Mouse (Mus musculus) common myeloid progenitor, adult 5-6 weeks (primary cell): Measurements from ENCODE around the gene Usp44. TPM values are rescaled to one million over a fixed set of nuclear protein-coding genes. Genes with fewer than 3 reads are reported as not detected.
A peak's percentile ranks its signal among the peaks of the same experiment; 100 is the strongest.
"Not testable (repeated sequence)": the region's sequence is repeated elsewhere in the genome, so short reads cannot be mapped to it uniquely, and the experiment has no call there.

Experiments
- ATAC-seq: replicated peaks from 2 replicates; pipeline ENCODE4 v1.8.0; 2016; ENCODE audit warnings: low read depth, mild to moderate bottlenecking, moderate TSS enrichment, inconsistent platforms; ENCODE audit not compliant: poor library complexity, severe bottlenecking
- total RNA-seq: library from RNA; stranded (forward); fragments of 200-1000, 187-1606 nt; gene quantifications from 2 replicates; pipeline ENCODE4 v1.2.3, GENCODE M21; 2017

Gene Usp44
- 0.87 and 1.3 TPM in 2 replicates for total RNA-seq

DNA sequence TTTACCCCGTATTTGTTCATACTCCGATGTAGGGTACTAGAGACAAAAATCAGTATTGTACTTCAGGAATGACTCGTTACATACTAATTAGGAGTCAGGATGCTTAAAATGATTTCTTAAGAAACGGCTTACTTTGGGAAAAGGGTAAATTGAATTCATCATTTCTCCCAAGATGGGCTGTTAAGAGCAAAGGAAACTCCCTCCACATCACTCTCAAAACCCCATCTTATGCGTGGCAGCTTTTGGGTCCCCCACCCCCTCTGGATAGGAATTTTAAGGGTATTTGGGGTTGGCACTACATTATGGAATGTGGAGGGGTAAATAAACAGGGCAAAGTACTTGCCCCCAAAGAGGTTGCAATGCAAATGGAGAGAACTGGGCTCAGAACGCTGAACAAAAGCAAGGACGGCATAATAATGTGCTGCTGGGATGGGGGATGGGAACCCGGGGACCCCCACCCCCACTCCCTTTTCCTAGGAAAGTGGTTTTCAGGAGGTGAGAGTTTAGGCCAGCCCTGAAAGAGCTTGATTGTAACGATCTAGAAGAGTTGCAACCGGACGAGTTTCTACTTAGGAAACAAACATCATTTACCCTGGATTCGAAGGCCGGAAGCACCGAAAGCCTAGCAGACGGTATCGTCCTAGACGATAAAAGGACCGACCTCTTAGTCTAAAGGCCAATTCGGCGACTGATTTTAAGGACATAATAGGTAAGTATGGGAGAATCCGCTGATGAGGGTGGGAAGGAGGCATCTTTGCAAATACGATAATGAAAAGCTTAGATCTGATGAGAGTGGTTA lies at the start of gene Usp44:
Usp44 (plus strand) TSS at position 625 of the 799 bp plus-strand sequence.
- no peak for ATAC-seq

DNA sequence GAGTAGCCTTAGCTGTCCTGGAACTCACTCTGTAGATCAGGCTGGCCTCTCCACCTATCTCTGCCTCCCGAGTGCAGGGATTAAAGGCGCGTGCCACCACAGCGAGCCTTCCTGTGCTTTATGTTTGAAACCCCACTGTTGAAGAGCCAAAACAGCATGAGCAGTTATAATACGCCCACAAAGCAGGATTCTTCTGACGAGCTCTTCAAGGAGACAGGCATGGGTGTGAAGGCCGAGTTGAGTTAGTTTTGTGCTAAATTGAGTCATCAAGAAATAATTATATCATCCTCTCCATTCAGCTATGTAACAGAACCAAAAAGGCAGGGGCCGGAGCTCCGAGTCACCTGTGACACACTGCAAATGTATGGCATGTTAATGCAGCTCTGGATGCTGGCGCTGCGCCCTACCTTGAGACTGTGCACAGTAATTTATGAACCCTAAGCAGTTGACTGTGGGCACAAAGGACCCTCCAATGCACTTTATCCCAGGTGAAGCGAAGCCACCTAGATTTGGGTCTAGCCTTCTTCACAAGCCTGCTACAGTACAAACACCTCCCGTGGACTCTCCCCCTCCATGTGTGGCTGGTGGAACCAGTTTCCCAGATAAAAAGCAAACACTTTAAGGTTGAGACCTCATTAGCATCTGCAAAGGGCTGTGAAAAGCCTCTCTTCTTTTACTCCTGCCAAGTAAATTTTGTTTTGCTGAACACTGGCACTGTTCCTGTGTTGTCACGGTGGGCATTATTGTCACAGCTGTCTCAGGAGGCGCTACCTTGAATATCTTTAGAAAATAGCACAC lies 47.9 kb upstream of the Usp44 start:
- ATAC-seq = no peak

DNA sequence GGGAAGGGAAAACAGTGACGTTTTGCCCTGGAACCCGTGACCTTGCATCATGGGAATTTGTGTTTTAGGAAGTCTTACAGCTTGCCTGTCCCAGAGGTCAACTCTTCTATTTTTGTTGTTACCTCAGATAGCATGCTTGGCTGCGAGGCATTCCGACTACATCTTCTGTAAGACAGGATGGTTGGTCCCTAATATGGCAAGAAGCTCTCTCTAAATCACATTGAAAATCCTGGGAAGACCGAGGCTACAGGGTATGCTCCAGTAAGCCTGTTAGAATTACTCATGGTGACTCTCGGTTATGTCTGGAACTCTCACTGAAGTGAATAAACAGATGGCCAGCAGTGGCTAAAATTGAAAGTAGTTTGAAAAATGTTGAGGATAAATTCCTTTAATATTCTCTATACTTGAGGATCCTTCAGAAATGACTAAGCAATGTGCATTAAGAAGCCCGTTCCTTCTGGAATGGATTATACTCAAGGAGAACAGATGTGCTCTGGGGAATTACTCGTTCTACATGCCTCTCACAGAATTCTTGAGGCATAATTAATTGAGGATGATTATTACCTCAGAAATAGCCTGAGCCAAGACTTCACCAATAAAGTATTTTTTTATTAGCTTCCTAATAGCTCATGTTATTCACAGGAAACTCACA lies 31.5 kb upstream of the Usp44 start:
- ATAC-seq = no peak

DNA sequence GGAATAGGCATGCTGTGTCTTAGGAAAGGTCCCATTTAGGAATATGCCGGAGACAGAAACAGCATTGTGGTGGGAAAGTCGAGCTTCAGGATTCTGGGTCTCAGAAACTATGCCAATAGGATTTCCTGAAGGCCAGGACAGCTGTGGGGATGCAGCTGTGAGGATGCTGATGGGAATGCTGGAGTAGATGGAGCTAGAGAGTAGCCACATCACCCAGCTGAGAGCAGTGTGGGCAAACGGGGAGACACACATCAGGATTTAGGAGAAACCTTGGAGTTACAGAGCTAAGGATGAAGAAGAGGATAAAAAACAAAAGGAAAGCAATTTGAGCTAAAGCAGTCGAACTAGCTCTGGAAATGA lies 31.0 kb upstream of the Usp44 start:
- ATAC-seq = no peak

DNA sequence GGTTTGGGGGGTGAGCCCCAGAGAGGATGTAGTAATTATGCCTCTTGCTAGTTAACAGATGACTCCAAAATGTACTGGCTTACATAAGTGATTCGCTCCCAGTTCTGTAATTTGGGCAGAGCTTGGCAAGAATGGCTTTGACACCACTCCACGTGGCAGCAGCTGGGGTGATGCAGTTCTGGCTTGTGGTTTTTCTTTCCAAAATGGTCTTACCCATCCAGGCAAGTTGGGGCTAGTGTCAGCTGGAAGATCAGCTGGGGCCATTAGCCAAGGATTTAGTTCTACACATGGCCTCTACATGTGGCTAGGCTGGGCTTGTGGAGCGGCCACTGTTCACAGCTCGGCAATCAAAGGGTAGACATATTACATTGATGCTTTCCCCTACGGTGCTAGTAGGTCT lies 30.5 kb upstream of the Usp44 start:
- no peak for ATAC-seq

DNA sequence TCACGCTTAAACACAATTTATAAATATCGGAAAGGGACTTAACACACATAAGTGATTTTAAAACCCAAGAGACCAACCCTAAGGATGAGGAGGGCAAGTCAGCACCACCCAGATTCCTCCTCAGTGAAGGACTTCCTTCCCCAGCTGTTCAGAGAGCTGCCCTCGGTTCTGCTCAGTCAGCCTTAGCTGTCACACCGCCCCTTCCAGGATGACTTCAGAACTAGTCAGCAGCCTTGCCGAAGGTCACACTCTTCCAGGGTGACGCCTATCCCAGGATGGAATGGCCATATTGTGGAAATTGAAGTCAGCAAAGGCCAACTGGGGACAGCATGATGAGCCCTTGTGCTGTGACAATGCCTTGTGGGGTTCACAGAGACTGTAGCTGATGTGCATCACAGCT lies 28.2 kb upstream of the Usp44 start:
- no peak; the same call in 1 of the 2 replicates for ATAC-seq

DNA sequence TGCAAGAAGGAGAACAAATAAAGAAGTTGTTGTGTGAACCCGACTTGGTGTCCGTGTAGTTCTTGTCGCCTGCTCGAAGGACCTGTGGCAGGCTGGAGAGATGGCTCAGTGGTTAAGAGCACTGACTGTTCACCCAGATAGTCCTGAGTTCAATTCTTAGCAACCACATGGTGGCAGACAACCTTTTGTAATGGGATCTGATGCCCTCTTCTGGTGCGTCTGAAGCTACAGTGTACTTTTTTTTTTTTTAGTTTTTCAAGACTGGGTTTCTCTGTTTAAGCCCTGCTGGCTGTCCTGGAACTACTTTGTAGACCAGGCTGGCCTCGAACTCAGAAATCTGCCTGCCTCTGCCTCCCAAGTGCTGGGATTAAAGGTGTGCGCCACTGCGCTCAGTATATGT lies 21.9 kb upstream of the Usp44 start:
- not testable (repeated sequence) for ATAC-seq

DNA sequence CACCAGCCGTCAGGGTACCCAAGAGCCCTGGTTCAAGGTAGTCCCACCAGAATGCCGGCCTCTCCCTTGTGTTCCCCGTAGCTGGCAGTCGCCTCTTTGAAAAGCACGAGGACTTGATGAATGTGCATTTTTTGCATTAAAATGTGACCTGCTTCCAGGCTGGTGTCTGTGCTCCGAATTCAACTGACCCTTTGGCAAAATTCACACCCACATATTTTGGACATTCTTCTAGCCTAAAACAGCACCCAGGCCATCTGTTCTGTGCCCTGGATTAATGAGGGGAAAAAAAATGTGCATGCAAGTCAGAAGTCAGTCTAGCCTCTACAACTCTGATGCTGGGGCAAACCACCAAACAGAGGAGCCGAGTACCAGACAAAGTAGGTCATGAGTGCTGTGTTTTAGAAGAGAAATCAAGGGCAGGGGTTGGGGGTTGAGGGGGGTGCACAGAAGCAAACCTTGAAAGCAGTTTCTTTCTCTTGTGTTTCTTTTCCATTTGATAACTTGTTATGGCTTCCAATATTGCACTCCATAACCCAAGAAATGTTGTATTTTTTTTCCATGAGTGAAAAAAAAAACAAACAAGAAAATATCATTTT lies 20.7 kb upstream of the Usp44 start:
- no peak for ATAC-seq

DNA sequence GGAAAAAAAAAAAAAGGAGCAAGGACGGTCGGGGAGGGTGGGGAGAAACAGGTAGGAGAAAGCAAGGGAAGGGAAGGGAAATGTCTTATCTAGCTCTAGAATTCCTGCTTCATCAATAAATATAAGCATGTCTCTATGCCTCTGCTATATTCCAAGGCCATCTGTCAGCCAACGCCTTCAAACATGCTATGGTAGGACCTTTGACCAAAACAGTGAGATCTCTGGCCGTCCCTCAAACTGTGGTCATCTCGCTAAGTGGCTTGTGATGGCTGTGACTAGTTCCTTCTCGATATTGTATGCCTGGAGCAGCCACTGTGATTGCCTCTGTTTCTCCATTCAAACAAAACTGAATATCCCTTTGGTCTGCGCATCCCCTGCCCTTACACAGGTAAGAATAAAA lies 19.3 kb upstream of the Usp44 start:
- no peak for ATAC-seq

DNA sequence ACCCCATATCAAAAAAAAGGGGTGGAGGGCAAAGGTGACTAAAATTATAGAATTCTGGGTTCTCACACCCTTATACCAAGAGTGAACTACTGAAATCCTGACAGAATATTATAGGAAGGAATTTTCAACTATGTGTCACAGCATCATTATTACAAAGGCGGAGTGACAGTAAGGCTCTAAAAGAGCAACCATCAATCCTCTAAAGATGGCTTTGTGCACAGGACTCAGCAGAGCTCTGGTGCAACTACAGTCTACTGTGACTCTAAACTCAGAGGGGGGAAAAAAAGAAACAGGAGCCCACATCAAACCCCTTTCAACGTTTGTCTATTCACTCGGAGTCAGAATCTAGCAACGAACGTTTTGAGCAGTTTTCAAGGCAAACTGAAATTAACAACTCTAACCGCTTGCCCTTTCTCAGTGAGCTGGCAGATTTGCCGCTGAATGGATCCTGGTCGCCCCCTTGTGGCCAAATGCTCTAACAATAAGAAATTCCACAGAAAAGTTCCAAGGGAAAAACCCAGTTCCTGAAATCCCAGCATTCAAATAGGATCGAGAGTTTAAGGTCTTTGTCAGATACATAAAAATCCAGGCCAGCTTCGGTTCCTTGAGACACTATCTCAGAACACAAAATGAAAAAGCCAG lies 18.5 kb upstream of the Usp44 start:
- 0 out of 2 replicates have a peak, but pooled peaks have one; percentile 60 for ATAC-seq

DNA sequence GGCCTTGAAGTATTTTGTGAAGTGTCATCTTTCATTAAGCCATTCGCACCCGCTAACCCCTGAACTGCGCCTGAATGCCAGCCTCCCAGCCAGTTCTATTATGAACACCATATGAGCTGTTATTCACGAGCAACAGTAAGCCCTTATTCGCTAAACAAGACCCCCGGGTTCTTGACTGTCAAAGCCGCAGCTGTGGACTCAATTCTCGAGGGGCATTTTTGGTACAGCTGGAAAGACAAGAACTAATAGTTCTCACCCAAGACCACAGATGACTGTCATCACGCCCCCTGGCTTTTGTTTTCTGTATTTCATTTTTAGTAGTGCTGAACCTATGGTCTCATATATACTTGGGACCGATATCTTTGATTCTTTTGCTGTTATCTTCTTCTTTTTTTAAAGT lies 17.6 kb upstream of the Usp44 start:
- ATAC-seq = no peak

DNA sequence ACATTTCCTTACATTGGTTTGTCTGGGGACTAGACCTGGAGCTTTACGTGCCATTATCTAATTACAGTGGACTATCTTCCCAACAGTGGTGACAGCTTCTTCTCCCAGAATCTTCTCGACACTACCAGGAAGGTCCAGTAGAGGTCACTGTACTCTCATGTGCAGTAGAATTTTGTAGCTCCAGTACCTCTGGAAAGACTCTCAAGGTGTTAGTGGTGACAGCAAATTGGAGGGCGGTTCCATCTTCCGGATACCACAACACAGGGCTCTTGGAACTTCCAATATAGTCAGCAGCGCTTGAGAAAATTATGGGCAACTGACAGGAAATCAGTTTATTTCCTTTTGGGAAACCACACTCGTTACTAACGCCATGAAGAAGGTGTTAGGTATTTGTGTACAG lies 12.7 kb upstream of the Usp44 start:
- ATAC-seq = peak; percentile 90

DNA sequence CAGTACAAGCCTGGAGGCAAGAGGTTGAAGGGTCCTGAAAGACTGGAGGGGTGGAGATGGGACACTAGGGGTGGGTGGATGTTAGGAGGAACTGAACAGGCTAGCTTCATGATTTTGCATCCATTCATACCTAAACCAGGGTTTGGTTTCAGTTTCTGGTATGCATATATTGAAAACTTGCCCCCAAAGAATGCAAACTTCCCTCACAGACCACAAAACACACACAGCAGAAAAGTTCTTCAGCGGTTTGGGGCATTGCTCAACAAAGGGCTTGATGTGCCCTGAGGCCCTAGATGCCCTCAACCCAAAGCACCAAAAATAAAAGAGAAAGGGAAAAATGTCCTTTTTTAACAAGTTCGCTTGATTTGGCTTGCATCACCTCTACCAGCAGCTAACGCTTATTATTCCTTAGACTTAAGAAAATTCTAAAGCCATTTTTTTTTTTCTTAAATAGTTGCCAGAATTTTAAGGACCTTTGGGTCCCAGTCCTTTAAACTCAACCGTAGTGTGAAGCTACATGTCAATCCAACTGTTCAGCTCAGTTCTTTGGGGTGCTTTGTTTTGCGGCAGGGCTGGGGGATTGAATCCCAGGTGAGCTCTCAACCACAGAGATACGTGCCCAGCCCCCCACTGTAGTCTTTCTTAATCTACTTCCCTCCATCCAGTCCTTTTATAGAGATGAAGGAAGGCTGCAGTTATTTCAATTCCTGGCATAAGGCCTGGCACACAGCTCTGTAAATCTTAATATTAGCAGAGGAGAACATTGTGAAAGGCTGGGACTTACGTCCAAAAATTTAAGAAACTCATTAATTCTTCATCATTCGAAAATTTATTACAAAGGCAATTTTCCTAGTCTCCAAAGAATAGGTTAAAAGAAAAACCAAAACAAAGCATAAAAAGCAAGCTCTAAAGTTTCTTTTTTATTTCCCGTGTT lies 1.2 kb upstream of the Usp44 start:
- peak; percentile 70 for ATAC-seq

DNA sequence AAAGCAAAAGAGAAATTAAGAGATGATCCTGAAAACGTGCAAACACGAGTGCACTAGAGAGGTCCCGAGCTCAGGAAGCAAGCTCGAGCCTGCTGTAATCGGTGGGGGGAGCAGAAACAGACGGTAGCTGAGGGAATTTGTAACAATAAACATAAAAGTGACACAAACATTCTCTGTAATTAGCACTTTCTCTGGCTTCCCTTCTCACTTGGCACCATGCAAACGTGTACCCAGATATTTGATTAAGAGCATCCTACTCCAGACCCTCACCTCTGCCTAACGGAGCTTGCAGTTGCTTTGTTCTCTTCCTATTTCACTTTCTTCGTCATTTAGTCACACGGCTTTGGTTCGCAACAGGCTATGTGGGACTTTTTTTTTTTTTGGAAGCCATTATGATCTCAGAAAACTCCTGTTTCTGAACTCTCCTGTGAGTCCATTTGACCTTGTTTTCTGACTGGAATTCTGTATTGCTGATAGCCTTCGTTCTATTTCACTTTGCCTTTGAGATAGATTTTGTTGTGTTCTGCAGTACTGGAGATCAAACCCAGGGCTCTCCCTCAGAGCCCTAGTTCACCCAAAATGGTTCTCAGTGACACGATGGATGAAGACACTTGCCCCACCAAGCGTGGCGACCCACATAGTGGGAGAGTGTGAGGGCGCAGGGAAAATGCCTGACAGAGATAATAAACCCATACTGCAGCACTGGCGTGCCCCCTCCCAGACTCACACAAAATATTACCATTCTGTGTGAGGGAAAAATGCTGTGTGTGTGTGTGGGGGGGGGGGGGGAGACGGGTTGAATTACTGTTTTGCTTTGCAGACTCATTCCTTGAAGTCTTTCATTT lies 597 bp downstream of the Usp44 start:
- no peak for ATAC-seq

DNA sequence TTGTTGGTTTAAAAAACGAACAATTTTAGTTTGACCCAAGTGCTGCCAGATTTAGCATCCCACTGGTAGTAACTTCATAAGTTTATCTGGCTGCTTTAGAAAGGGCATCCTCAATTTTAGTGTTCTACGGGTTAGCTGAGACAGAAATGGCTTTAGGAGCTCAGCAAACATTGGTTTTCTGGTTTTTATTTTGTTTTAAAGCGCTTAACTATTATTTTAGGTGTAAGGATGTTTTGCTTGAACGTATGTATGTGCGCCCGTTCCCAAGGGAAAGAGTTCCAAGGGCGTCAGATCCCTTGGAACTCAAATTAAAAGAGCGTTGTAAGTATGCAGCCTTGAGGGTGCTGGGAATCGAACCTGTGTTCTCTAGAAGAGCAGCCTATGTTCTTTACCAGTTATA lies 1.5 kb downstream of the Usp44 start:
- no peak for ATAC-seq

DNA sequence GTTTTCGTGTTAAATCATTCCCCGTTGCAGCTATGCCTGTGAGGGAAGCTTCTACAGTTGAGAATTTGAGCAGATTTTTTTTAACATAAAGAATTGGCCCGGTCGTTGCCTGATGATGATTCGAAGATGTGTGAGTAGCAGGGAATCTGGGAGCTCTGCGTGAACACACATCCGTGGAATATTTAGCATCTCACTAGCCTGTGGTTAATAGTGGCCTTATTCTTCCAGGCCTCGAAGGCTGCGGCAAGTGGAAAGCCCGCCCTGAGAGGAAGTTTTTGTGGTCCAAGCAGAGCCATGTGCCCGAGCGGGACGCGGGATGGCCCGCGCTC lies 2.0 kb downstream of the Usp44 start:
- no peak for ATAC-seq

DNA sequence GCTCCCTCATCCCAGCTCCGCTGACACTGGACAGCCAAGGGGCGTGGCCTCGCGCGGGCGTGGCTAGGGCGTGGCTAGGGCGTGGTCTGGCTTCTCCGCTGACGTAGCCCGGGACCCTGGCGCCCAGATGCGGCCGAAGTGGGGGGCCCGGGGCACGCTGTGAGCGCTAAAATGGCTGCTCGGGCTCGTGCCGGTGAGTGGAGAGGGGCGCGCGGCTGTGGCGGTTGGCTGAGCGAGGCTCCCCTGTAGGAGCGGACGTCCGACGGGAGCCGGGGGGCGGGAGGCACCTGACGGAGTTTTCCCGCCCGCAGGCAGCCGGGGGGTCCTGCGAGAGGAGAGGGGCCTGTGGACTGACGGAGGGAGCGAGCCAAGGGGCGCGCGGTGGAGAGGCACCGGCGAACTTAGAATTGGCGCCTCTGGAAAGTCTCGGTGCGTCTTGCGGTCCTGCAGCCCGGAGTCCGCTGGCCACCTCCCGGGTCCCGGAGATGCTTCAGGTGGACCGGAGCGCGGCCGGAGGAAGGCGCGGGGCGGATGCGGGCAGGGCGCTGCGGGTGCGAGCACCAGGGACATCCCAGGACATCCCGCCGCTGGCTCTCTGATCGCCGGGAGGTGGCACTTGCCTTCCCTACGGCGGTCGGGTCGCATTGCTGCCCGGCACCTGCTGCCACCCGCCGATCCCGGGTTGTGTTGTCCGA lies 2.5 kb downstream of the Usp44 start:
- ATAC-seq = peak; percentile 85

DNA sequence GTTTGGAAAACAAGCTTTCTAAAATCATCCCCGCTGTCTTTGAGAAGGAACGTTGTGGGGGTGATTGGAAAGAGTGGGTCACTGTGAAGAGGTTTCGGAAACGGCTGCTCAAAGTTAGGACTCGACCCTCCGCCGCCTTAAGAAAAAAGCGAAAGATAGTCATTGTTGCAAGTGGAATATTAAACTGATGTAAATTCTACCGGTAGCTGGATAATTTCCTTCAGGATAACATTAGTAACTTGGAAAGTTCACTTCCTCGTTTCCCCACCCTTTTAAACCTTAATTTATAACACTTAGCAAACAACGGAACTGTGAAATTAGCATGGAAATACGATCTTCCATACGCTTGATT lies 3.0 kb downstream of the Usp44 start:
- ATAC-seq = no peak
